In the genomic region with DNA sequence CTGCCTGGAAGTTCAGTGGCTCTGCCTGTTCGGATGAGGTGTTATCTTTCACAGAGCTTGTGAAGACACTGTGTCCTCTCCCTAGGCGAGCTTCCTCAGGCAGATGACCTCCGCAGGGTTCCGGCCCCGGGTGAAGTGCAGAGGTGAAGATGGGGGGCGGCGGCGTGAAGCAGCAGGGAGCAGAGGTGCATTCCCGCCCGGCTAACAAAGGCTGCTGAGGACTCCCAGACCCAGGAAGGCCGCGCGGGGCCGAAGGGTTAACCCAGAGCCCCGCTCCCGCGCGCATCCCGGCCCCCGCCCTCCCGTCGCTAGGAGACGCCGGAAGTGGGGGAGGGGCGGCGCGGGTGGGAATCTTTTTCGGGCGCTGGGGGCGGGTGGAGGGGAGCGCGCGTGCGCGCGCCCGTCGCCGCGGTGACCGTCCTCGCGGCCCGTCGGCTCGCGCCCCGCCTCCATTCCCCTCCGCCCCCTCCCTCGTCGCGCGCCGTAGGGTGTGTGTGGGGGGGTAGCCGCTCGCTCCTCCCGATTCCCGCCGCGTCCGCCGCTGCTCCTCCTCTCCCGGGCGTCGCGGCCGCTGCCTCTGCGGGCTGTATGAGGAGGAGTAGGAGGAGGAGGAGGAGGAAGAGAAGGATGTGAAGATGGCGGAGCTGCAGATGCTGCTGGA, we compare ENCODE assay signal across 8 mouse cellular contexts. TPM values are rescaled to one million over a fixed set of nuclear protein-coding genes. Genes with fewer than 3 reads are reported as not detected.
DNase-seq lines count a peak whose midpoint lies in the region; ATAC-seq and TF ChIP-seq lines count a peak whose summit lies in the region.

TSS of gene Abi2 (plus strand) at position 452 of the 661 bp plus-strand sequence.

- TF ChIP-seq CTCF in bone marrow, adult 2 months (IDR thresholded peaks at IDR 0.05; ENCODE audit: control insufficient read depth, insufficient read depth, low read length): no peak
- no peak for TF ChIP-seq CTCF in spleen, adult 2 months (IDR thresholded peaks at IDR 0.05; ENCODE audit: extremely low read depth, insufficient read depth, insufficient read length, insufficient replicate concordance)

- H3K9me3 ChIP-seq in embryonic facial prominence, embryonic 14.5 days (ENCODE audit: control insufficient read depth, low read length): no peaks in the 10 kb centered on the region
- no peaks in the 10 kb centered on the region for H3K9me3 ChIP-seq in limb, embryonic 13.5 days
- no peaks in the 10 kb centered on the region for H3K9me3 ChIP-seq in midbrain, embryonic 15.5 days

- H3K4me1 ChIP-seq in bone marrow, adult 2 months (ENCODE audit: control insufficient read depth, insufficient read depth, low read length): no peaks in the 10 kb centered on the region
- H3K4me1 ChIP-seq in embryonic facial prominence, embryonic 14.5 days (ENCODE audit: control insufficient read depth, insufficient read depth, low read length): peaks cover 17% of the 10 kb centered on the region
- peaks cover 9% of the 10 kb centered on the region for H3K4me1 ChIP-seq in limb, embryonic 13.5 days
- peaks cover 28% of the 10 kb centered on the region for H3K4me1 ChIP-seq in midbrain, embryonic 15.5 days
- H3K4me1 ChIP-seq in spleen, adult 2 months (ENCODE audit: control insufficient read depth, insufficient read depth, insufficient read length): peaks cover 2% of the 10 kb centered on the region; the same call in 1 of the 2 replicates

- WGBS in bone marrow, adult 2 months: under 1% methylated on average over 44 of the region's 69 CpGs
- 0% methylated on average over 16 of the region's 69 CpGs for WGBS in embryonic facial prominence, embryonic 14.5 days
- WGBS in limb, embryonic 13.5 days: 0% methylated on average over 56 of the region's 69 CpGs
- under 1% methylated on average over 65 of the region's 69 CpGs for WGBS in midbrain, embryonic 15.5 days
- WGBS in spleen, adult 2 months: 1% methylated on average over 59 of the region's 69 CpGs

- peak; percentile 93 for ATAC-seq in embryonic facial prominence, embryonic 14.5 days (ENCODE audit: low read depth)
- ATAC-seq in limb, embryonic 13.5 days (ENCODE audit: low FRiP score, low read depth): peak; percentile 92
- ATAC-seq in midbrain, embryonic 15.5 days (replicated peaks): peak; percentile 94

- peak within 1 kb of the TSS; percentile 83 for H3K4me3 ChIP-seq in bone marrow, adult 2 months (replicated peaks; ENCODE audit: control insufficient read depth, low read depth, low read length)
- peak within 1 kb of the TSS; percentile 97 for H3K4me3 ChIP-seq in embryonic facial prominence, embryonic 14.5 days (ENCODE audit: low read depth, low read length)
- H3K4me3 ChIP-seq in limb, embryonic 13.5 days: peak within 1 kb of the TSS; percentile 92
- peak within 1 kb of the TSS; percentile 85 for H3K4me3 ChIP-seq in midbrain, embryonic 15.5 days
- H3K4me3 ChIP-seq in spleen, adult 2 months (ENCODE audit: extremely low read depth, insufficient read depth, insufficient read length): peak within 1 kb of the TSS; percentile 74

- no peaks in the 10 kb centered on the region for H3K36me3 ChIP-seq in embryonic facial prominence, embryonic 14.5 days (ENCODE audit: control insufficient read depth, insufficient read depth, low read length)
- no peaks in the 10 kb centered on the region for H3K36me3 ChIP-seq in limb, embryonic 13.5 days
- no peaks in the 10 kb centered on the region for H3K36me3 ChIP-seq in midbrain, embryonic 15.5 days (replicated peaks)
- H3K36me3 ChIP-seq in spleen, adult 2 months (ENCODE audit: control insufficient read depth, insufficient read depth, low read length): no peaks in the 10 kb centered on the region

- H3K9ac ChIP-seq in embryonic facial prominence, embryonic 14.5 days (ENCODE audit: low read depth, low read length): peak within 1 kb of the TSS; percentile 94
- peak within 1 kb of the TSS; percentile 92 for H3K9ac ChIP-seq in limb, embryonic 13.5 days
- peak within 1 kb of the TSS; percentile 96 for H3K9ac ChIP-seq in midbrain, embryonic 15.5 days

- DNase-seq in A20 (ENCODE audit: low read depth, low spot score): peak; percentile 86
- peak; percentile 94 for DNase-seq in embryonic facial prominence, embryonic 14.5 days (ENCODE audit: low spot score)
- DNase-seq in heart, adult 9 months (ENCODE audit: low spot score in 2 of 2): peak; percentile 91
- peak; percentile 90 for DNase-seq in kidney, adult 9 months
- DNase-seq in spleen, adult 2 months (ENCODE audit: low read depth in 1 of 2, low spot score in 2 of 2): peak in 1 of 2 experiments; percentile 60

- H3K27me3 ChIP-seq in embryonic facial prominence, embryonic 14.5 days (replicated peaks; ENCODE audit: control insufficient read depth, insufficient read depth, low read length): no peaks in the 10 kb centered on the region
- H3K27me3 ChIP-seq in limb, embryonic 13.5 days: no peaks in the 10 kb centered on the region
- no peaks in the 10 kb centered on the region for H3K27me3 ChIP-seq in midbrain, embryonic 15.5 days (replicated peaks)
- no peaks in the 10 kb centered on the region for H3K27me3 ChIP-seq in spleen, adult 2 months (ENCODE audit: control insufficient read depth, insufficient read depth, low read length)

- TF ChIP-seq POLR2A in bone marrow, adult 2 months (IDR thresholded peaks at IDR 0.05; ENCODE audit: borderline replicate concordance, control insufficient read depth, low read depth, low read length): peak; percentile 22; the same call in 1 of the 2 replicates
- TF ChIP-seq POLR2A in spleen, adult 2 months (IDR thresholded peaks at IDR 0.05; ENCODE audit: low read depth, low read length): no peak

- peak within 1 kb of the TSS; percentile 42; the same call in 1 of the 2 replicates for H3K27ac ChIP-seq in bone marrow, adult 2 months (ENCODE audit: control insufficient read depth, insufficient read depth, low read depth, low read length, poor library complexity)
- H3K27ac ChIP-seq in embryonic facial prominence, embryonic 14.5 days (replicated peaks; ENCODE audit: low read depth, low read length): peak within 1 kb of the TSS; percentile 94
- peak within 1 kb of the TSS; percentile 92 for H3K27ac ChIP-seq in limb, embryonic 13.5 days
- peak within 1 kb of the TSS; percentile 98 for H3K27ac ChIP-seq in midbrain, embryonic 15.5 days
- peak within 1 kb of the TSS; percentile 45 for H3K27ac ChIP-seq in spleen, adult 2 months (ENCODE audit: insufficient read depth, low read length)

- H3K4me2 ChIP-seq in embryonic facial prominence, embryonic 14.5 days (ENCODE audit: low read depth, low read length): peak within 1 kb of the TSS; percentile 62
- peak within 1 kb of the TSS; percentile 73 for H3K4me2 ChIP-seq in limb, embryonic 13.5 days (replicated peaks)
- H3K4me2 ChIP-seq in midbrain, embryonic 15.5 days: peak within 1 kb of the TSS; percentile 61

RNA-seq across cellular contexts. Expression of gene Abi2, which starts in this region (rescaled TPM):
- polyA plus RNA-seq in bone marrow, adult 2 months (2011; ENCODE audit: insufficient read depth, insufficient read length, low replicate concordance, missing spikeins): 2.9 and 3.7 TPM in 2 replicates
- polyA plus RNA-seq in embryonic facial prominence, embryonic 14.5 days (2014; fragmentation: Nextera tagmentation; extraction: Ambion mirVana): 17.1 and 18.6 TPM in 2 replicates
- polyA plus RNA-seq in limb, embryonic 13.5 days (2015; fragmentation: Nextera tagmentation; extraction: Ambion mirVana): 21.5 and 24.7 TPM in 2 replicates
- 82.1 and 96.1 TPM in 2 replicates for polyA plus RNA-seq in midbrain, embryonic 15.5 days (2015; fragmentation: Nextera tagmentation; extraction: Ambion mirVana)
- polyA plus RNA-seq in spleen, adult 2 months (2012; rRNA removed): 2.1 and 2.2 TPM in 2 replicates

Comparison
In these comparisons a context has a peak if more than half of its experiments do, and no peak if none do; other contexts are left out.
1. H3K27ac ChIP-seq: peak in every context shown above with its lines; median percentile 98 in midbrain, embryonic 15.5 days; 94 in embryonic facial prominence, embryonic 14.5 days; 92 in limb, embryonic 13.5 days; 45 in spleen, adult 2 months; 42 in bone marrow, adult 2 months.